Mouse (Mus musculus) ES-E14 (cell line): ENCODE data around the gene Syt7.

Experiments
- CHD2 ChIP-seq: IDR thresholded peaks from 2 replicates; pipeline ENCODE4 v1.6.1; 2014; ENCODE audit warnings: mild to moderate bottlenecking, low read depth, low read length, inconsistent platforms
- HCFC1 ChIP-seq: IDR thresholded peaks from 2 replicates; pipeline ENCODE4 v1.6.1; 2012; ENCODE audit warnings: low read length, inconsistent platforms, borderline replicate concordance; ENCODE audit not compliant: insufficient read depth
- ZC3H11A ChIP-seq: IDR thresholded peaks from 2 replicates; pipeline ENCODE4 v1.6.1; 2012; ENCODE audit warnings: low read depth, mild to moderate bottlenecking, inconsistent platforms, low read length, borderline replicate concordance

- TF ChIP-seq HCFC1 (no peak), ZC3H11A (no peak), CHD2 (no peak)
Measured at GRCm38 (mm10) chr19:10461584-10461983, 72.7 kb downstream of the Syt7 start.
